Mouse (Mus musculus): ENCODE measurements around the gene Ptprc. TPM values are rescaled to one million over a fixed set of nuclear protein-coding genes. Genes with fewer than 3 reads are reported as not detected.

The Ptprc gene
- total RNA-seq (2023) = 100 to 1,000 TPM; 674 to 729 TPM

DNA sequence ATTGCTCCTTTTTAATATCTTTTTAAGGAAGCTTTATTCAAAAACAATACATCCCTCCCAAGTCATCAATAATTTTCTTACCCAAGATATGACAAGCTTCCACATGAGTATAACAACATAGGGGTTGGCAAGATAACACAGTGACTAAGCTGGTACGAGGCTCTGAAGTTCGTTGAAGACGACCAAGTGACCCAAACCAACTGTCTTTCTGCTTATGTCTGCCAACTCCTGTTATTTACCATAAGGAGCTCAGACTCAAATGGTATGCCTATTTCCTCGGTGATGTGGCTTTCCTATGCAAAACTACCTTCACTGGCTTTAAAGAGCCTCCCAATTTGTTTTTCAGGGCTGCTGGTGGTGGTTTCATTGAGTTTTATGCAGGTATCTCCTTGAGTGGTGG, at the start of gene Ptprc:
Gene Ptprc (minus strand): TSS at position 215 of the 400 bp plus-strand sequence.

Other genes with a start within 250 kb of the Ptprc start
- not detected for gene Atp6v1g3, start 98.0 kb upstream of the Ptprc start, total RNA-seq (2023)